Mouse (Mus musculus) adrenal gland, postnatal 36 days (tissue): ENCODE results near the gene Abhd5. TPM values are rescaled to one million over a fixed set of nuclear protein-coding genes. Genes with fewer than 3 reads are reported as not detected.
"Not testable (repeated sequence)": the region's sequence is repeated elsewhere in the genome, so short reads cannot be mapped to it uniquely, and the experiment has no call there.

ENCODE experiments used
- DNase-seq, 2 experiments: peaks; one replicate each; pipeline ENCODE4 v3.0.0; 2021; ENCODE audit warnings: mixed read lengths in 1 of 2
- long read RNA-seq, 2 experiments: library from polyadenylated mRNA; stranded (forward); transcript quantifications; one replicate each; pipeline ENCODE4 v2.0.0; 2021; ENCODE audit warnings: borderline sequencing depth in 2 of 2
- total RNA-seq, 2 experiments: library from RNA; stranded (reverse); gene quantifications; 2 replicates each; pipeline ENCODE4 v1.2.3; 2021

The Abhd5 gene
- total RNA-seq, result 100 to 1,000 TPM in 1 of 2 experiments, 10 to 100 TPM in 1; 91.9 to 117 TPM
- long read RNA-seq, experiment 1, transcript Abhd5-204 (7 exons, 3,157 nt), result major isoform, 73 of 103 reads
- long read RNA-seq, experiment 1, partial matches to known transcripts, result 18 of 103 reads
- long read RNA-seq, experiment 1, other reads (novel, unspliced or antisense), result 11 of 103 reads
- long read RNA-seq, experiment 2, transcript Abhd5-204 (7 exons, 3,157 nt), result major isoform, 29 of 37 reads
- long read RNA-seq, experiment 2, partial matches to known transcripts, result 2 of 37 reads
- long read RNA-seq, experiment 2, other reads (novel, unspliced or antisense), result 5 of 37 reads

GRCm38 (mm10) chr9:122351303-122352024, at the start of gene Abhd5:
Abhd5 (plus strand) TSS chr9:122351608.
- DNase-seq, result peak; percentile 99

GRCm38 (mm10) chr9:122305302-122305701, 46.1 kb upstream of the Abhd5 start:
- DNase-seq, result peak in 1 of 2 experiments; percentile 19

- peak; percentile 32 to 50 for DNase-seq
Measured at GRCm38 (mm10) chr9:122309013-122309980, 42.1 kb upstream of the Abhd5 start.

- DNase-seq, result peak; percentile 87 to 90
Measured at GRCm38 (mm10) chr9:122310613-122311049, 40.8 kb upstream of the Abhd5 start.

- peak; percentile 69 to 73 for DNase-seq
Measured at GRCm38 (mm10) chr9:122311051-122311760, 40.2 kb upstream of the Abhd5 start.

GRCm38 (mm10) chr9:122312296-122312990, 39.0 kb upstream of the Abhd5 start:
- DNase-seq, result no peak

- not testable (repeated sequence) for DNase-seq
Measured at GRCm38 (mm10) chr9:122313128-122313527, 38.3 kb upstream of the Abhd5 start.

- DNase-seq, result no peak
Measured at GRCm38 (mm10) chr9:122314386-122314785, 37.0 kb upstream of the Abhd5 start.

GRCm38 (mm10) chr9:122314942-122315341, 36.5 kb upstream of the Abhd5 start:
- no peak for DNase-seq

- DNase-seq, result no peak
Measured at GRCm38 (mm10) chr9:122315501-122315900, 35.9 kb upstream of the Abhd5 start.

GRCm38 (mm10) chr9:122316562-122316961, 34.8 kb upstream of the Abhd5 start:
- no peak for DNase-seq

GRCm38 (mm10) chr9:122320626-122321025, 30.8 kb upstream of the Abhd5 start:
- no peak for DNase-seq

GRCm38 (mm10) chr9:122322356-122322755, 29.1 kb upstream of the Abhd5 start:
- DNase-seq, result no peak

- DNase-seq, result no peak
Measured at GRCm38 (mm10) chr9:122325996-122326395, 25.4 kb upstream of the Abhd5 start.

GRCm38 (mm10) chr9:122328199-122328598, 23.2 kb upstream of the Abhd5 start:
- DNase-seq, result no peak

- no peak for DNase-seq
Measured at GRCm38 (mm10) chr9:122336677-122337076, 14.7 kb upstream of the Abhd5 start.

- no peak for DNase-seq
Measured at GRCm38 (mm10) chr9:122337510-122337931, 13.9 kb upstream of the Abhd5 start.

GRCm38 (mm10) chr9:122339972-122340371, 11.4 kb upstream of the Abhd5 start:
- no peak for DNase-seq

GRCm38 (mm10) chr9:122343399-122343798, 8.0 kb upstream of the Abhd5 start:
- no peak for DNase-seq

GRCm38 (mm10) chr9:122344560-122344959, 6.8 kb upstream of the Abhd5 start:
- no peak for DNase-seq

- DNase-seq, result no peak
Measured at GRCm38 (mm10) chr9:122345291-122345690, 6.1 kb upstream of the Abhd5 start.
